Mouse (Mus musculus) forebrain, postnatal 0 days (tissue): ENCODE measurements around the gene Trpv2. TPM values are rescaled to one million over a fixed set of nuclear protein-coding genes. Genes with fewer than 3 reads are reported as not detected.

ENCODE experiments used
- ATAC-seq: fragments of 200-750 bp; cut with Nextera tagmentation; 2 replicates; pipeline ENCODE4 v1.8.0; 2017; ENCODE audit warnings: mild to moderate bottlenecking, moderate library complexity
- DNase-seq: peaks from one replicate; pipeline ENCODE4 v3.0.0-alpha.2; 2015
- H3K27ac ChIP-seq: fragments of 300-500 bp; sonication (generic); 2 replicates; pipeline ENCODE4 v1.5.1; 2014; ENCODE audit warnings: low read depth, mild to moderate bottlenecking, antibody characterized with exemption, low read length, moderate library complexity, mixed read lengths
- H3K27me3 ChIP-seq: fragments of 300-500 bp; sonication (generic); 2 replicates; pipeline ENCODE4 v1.6.1; 2014; ENCODE audit warnings: mild to moderate bottlenecking, low read length, mixed read lengths; ENCODE audit not compliant: insufficient read depth
- H3K36me3 ChIP-seq: fragments of 300-500 bp; sonication (generic); 2 replicates; pipeline ENCODE4 v1.6.1; 2014; ENCODE audit warnings: mild to moderate bottlenecking, moderate library complexity; ENCODE audit not compliant: insufficient read depth
- H3K4me1 ChIP-seq: fragments of 300-500 bp; sonication (generic); 2 replicates; pipeline ENCODE4 v1.6.1; 2014; ENCODE audit warnings: antibody characterized with exemption; ENCODE audit not compliant: insufficient read depth
- H3K4me2 ChIP-seq: fragments of 300-500 bp; sonication (generic); 2 replicates; pipeline ENCODE4 v1.6.1; 2014; ENCODE audit warnings: low read depth, mild to moderate bottlenecking, moderate library complexity
- H3K4me3 ChIP-seq: fragments of 300-500 bp; sonication (generic); 2 replicates; pipeline ENCODE4 v1.5.1; 2014; ENCODE audit warnings: low read depth, low read length, mixed read lengths
- H3K9ac ChIP-seq: fragments of 300-500 bp; sonication (generic); 2 replicates; pipeline ENCODE4 v1.6.1; 2014; ENCODE audit warnings: mild to moderate bottlenecking
- H3K9me3 ChIP-seq: fragments of 300-500 bp; sonication (generic); 2 replicates; pipeline ENCODE4 v1.6.1; 2016; ENCODE audit warnings: low read length
- CTCF ChIP-seq: sonication (generic); IDR thresholded peaks from 2 replicates; pipeline ENCODE4 v1.5.1; 2016; ENCODE audit warnings: antibody characterized with exemption, control low read depth, low read depth
- WGBS: fragments of 180-500 bp; shearing (Covaris S2); extraction: QIAGEN DNeasy Blood & Tissue Kit; methylation state at CpG from one replicate; pipeline ENCODE4 v1.1.7; 2014; 5-methylcytosine and 5-hydroxymethylcytosine counted together
- polyA plus RNA-seq: library from polyadenylated mRNA; unstranded; fragments of >200 nt; fragmentation: Nextera tagmentation; extraction: Ambion mirVana; gene quantifications from 2 replicates; pipeline ENCODE4 v1.2.1, GENCODE M21; 2015
- total RNA-seq: library from RNA; depleted of rRNA; stranded (reverse); fragments of >200 nt; gene quantifications from 2 replicates; pipeline ENCODE4 v1.2.3, GENCODE M21; 2014

The Trpv2 gene
- total and polyA plus RNA-seq, 2 experiments from 2014 or later, result 26.2 to 46.6 TPM

- 71% methylated on average over 6 of the region's 6 CpGs for WGBS
Observed at GRCm38 (mm10) chr11:62558961-62559646, 15.2 kb upstream of the Trpv2 start.

GRCm38 (mm10) chr11:62560463-62561016, 13.7 kb upstream of the Trpv2 start:
- Histone ChIP-seq H3K4me2 (peak overlapping the region; percentile 45), H3K27me3 (no peaks in the 10 kb centered on the region), H3K4me1 (no peaks in the 10 kb centered on the region), H3K9me3 (no peaks in the 10 kb centered on the region), H3K9ac (no peak overlapping the region), H3K4me3 (peak overlapping the region; percentile 24), H3K27ac (no peak overlapping the region), H3K36me3 (no peaks in the 10 kb centered on the region)
- DNase-seq (no peak), ATAC-seq (no peak)
- WGBS, result 35% methylated on average over 43 of the region's 43 CpGs
- TF ChIP-seq CTCF, result no peak

More at GRCm38 (mm10) chr11:62558961-62559646, 15.2 kb upstream of the Trpv2 start:
- H3K9ac ChIP-seq, result no peak overlapping the region
- no peak overlapping the region for H3K4me3 ChIP-seq
- TF ChIP-seq CTCF, result no peak
- no peak overlapping the region for H3K27ac ChIP-seq
- DNase-seq (no peak), ATAC-seq (no peak)
- H3K4me2 ChIP-seq, result no peak overlapping the region
- H3K27me3 ChIP-seq, result no peaks in the 10 kb centered on the region
- no peaks in the 10 kb centered on the region for H3K9me3 ChIP-seq
- H3K36me3 ChIP-seq, result peaks cover 10% of the 10 kb centered on the region; the same call in 1 of the 2 replicates
- peaks cover 13% of the 10 kb centered on the region for H3K4me1 ChIP-seq

GRCm38 (mm10) chr11:62563590-62563989, 10.7 kb upstream of the Trpv2 start:
- WGBS, result 95% methylated on average over 2 of the region's 2 CpGs

DNA sequence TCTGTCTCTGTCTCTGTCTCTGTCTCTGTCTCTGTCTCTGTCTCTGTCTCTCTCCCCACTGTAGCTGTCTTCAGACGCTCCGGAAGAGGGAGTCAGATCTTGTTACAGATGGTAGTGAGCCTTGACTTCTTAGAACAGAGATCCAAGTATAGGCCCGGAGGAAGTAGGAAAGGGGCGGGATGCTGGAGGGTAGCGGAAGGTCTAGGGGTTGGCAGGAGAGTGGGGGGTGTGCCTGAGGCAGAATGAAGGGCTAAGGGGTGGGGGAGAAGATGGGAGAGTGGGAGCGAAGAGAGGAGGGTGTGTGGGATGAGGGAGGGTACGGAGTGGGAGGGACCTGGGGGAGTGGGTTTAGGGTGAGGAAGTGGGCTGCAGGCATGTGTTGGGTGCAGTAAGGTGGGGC, 8.5 kb upstream of the Trpv2 start:
- Histone ChIP-seq H3K4me1 (no peaks in the 10 kb centered on the region), H3K27me3 (no peaks in the 10 kb centered on the region), H3K4me3 (no peak overlapping the region), H3K9me3 (no peaks in the 10 kb centered on the region), H3K9ac (no peak overlapping the region), H3K4me2 (no peak overlapping the region), H3K36me3 (no peaks in the 10 kb centered on the region), H3K27ac (no peak overlapping the region)
- no peak for ATAC-seq
- 76% methylated on average over 7 of the region's 7 CpGs for WGBS
- TF ChIP-seq CTCF, result no peak
- DNase-seq, result no peak

More at GRCm38 (mm10) chr11:62563590-62563989, 10.7 kb upstream of the Trpv2 start:
- H3K4me1 ChIP-seq, result no peaks in the 10 kb centered on the region
- H3K36me3 ChIP-seq, result no peaks in the 10 kb centered on the region
- no peak for DNase-seq
- H3K27ac ChIP-seq, result no peak overlapping the region
- H3K27me3 ChIP-seq, result no peaks in the 10 kb centered on the region
- H3K4me2 ChIP-seq, result no peak overlapping the region
- TF ChIP-seq CTCF, result no peak
- no peak for ATAC-seq
- no peaks in the 10 kb centered on the region for H3K9me3 ChIP-seq
- H3K9ac ChIP-seq, result no peak overlapping the region
- no peak overlapping the region for H3K4me3 ChIP-seq

DNA sequence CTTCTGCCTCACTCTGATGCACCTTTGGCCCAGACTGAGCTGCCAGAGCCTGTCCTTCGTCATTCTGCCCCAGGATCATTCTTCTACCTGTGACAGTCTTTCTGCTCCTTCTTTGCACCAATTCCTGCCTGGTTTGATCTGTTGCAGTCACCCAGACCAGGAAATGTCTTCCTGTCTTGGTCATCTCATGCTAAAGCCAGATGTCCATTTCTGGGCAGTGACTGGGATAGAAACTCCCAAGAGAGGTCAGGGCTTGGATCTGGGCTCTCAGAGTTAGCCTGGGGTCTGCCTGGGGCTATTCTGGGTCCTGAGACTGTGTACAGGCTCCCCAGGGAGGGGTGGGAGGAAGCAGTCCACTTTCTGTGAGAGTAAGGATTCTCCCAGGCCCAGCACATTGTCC, 8.1 kb upstream of the Trpv2 start:
- no peak overlapping the region for H3K4me3 ChIP-seq
- H3K4me2 ChIP-seq, result no peak overlapping the region
- DNase-seq (no peak), ATAC-seq (no peak)
- H3K4me1 ChIP-seq, result no peaks in the 10 kb centered on the region
- H3K36me3 ChIP-seq, result no peaks in the 10 kb centered on the region
- no peak overlapping the region for H3K9ac ChIP-seq
- WGBS, result 62% methylated on average over 1 of the region's 1 CpGs
- H3K9me3 ChIP-seq, result no peaks in the 10 kb centered on the region
- no peaks in the 10 kb centered on the region for H3K27me3 ChIP-seq
- no peak for TF ChIP-seq CTCF
- H3K27ac ChIP-seq, result no peak overlapping the region

DNA sequence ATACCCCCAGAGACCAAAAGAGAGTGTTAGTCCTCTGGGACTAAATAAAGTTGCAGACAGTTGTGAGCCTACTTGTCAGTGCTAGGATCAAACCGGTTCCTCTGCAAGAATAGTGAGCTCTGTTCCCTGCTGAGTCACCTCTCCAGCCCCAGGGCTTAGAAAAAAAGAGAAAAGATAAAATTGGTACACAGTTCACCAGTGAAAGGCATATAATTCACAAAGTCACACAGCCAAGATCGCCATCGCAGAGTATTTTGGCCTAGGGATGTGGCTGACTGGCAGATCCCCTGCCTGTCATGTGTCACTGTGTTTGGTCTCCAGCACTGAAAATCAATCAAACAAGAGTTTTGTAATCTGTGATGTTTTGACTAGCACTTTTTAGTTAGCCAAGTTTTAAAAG, 6.0 kb upstream of the Trpv2 start:
- H3K9ac ChIP-seq, result no peak overlapping the region
- no peak for TF ChIP-seq CTCF
- ATAC-seq, result no peak
- H3K4me3 ChIP-seq, result no peak overlapping the region
- no peaks in the 10 kb centered on the region for H3K9me3 ChIP-seq
- 75% methylated on average over 3 of the region's 3 CpGs for WGBS
- no peak overlapping the region for H3K4me2 ChIP-seq
- H3K4me1 ChIP-seq, result no peaks in the 10 kb centered on the region
- no peaks in the 10 kb centered on the region for H3K36me3 ChIP-seq
- no peak overlapping the region for H3K27ac ChIP-seq
- no peak for DNase-seq
- H3K27me3 ChIP-seq, result no peaks in the 10 kb centered on the region

GRCm38 (mm10) chr11:62574703-62575085, 408 bp downstream of the Trpv2 start:
- no peaks in the 10 kb centered on the region for H3K27me3 ChIP-seq
- 0 out of 2 replicates have a peak, but pooled peaks cover 3% of the 10 kb centered on the region for H3K36me3 ChIP-seq
- no peak overlapping the region for H3K4me3 ChIP-seq
- ATAC-seq (no peak), DNase-seq (no peak)
- H3K27ac ChIP-seq, result no peak overlapping the region
- H3K9me3 ChIP-seq, result no peaks in the 10 kb centered on the region
- H3K4me1 ChIP-seq, result peaks cover 5% of the 10 kb centered on the region; the same call in 1 of the 2 replicates
- 84% methylated on average over 4 of the region's 4 CpGs for WGBS
- H3K4me2 ChIP-seq, result no peak overlapping the region
- no peak overlapping the region for H3K9ac ChIP-seq
- no peak for TF ChIP-seq CTCF
